Mouse (Mus musculus) heart, embryonic 10.5 days (tissue): ENCODE results near the gene Fam120b. TPM values are rescaled to one million over a fixed set of nuclear protein-coding genes. Genes with fewer than 3 reads are reported as not detected.

ENCODE experiments used
- DNase-seq: peaks from one replicate; pipeline ENCODE4 v3.0.0-alpha.2; 2017; ENCODE audit warnings: low spot score
- H3K27ac ChIP-seq: fragments of 300-500 bp; sonication (generic); 2 replicates; pipeline ENCODE4 v1.5.1; 2016; ENCODE audit warnings: mild to moderate bottlenecking
- H3K27me3 ChIP-seq: fragments of 300-500 bp; sonication (generic); 2 replicates; pipeline ENCODE4 v1.6.1; 2016; ENCODE audit warnings: mild to moderate bottlenecking; ENCODE audit not compliant: poor library complexity, insufficient read depth, severe bottlenecking
- H3K36me3 ChIP-seq: fragments of 300-500 bp; sonication (generic); 2 replicates; pipeline ENCODE4 v1.6.1; 2016; ENCODE audit warnings: mild to moderate bottlenecking, moderate library complexity
- H3K4me1 ChIP-seq: fragments of 300-500 bp; sonication (generic); 2 replicates; pipeline ENCODE4 v1.6.1; 2016; ENCODE audit warnings: mild to moderate bottlenecking
- H3K4me3 ChIP-seq: fragments of 300-500 bp; sonication (generic); 2 replicates; pipeline ENCODE4 v1.5.1; 2016; ENCODE audit warnings: mild to moderate bottlenecking, moderate library complexity
- H3K9me3 ChIP-seq: fragments of 300-500 bp; sonication (generic); 2 replicates; pipeline ENCODE4 v1.6.1; 2016; ENCODE audit warnings: mild to moderate bottlenecking, moderate library complexity
- WGBS: fragments of 180-500 bp; shearing (Covaris S2); methylation state at CpG from one replicate; pipeline ENCODE4 v1.1.7; 2016; 5-methylcytosine and 5-hydroxymethylcytosine counted together
- polyA plus RNA-seq: library from polyadenylated mRNA; unstranded; fragments of >200 nt; fragmentation: Nextera tagmentation; extraction: Ambion mirVana; gene quantifications from 2 replicates; pipeline ENCODE4 v1.2.1, GENCODE M21; 2016

Gene Fam120b
- polyA plus RNA-seq, 1 experiment from 2014 or later = 20.0 TPM

GRCm38 (mm10) chr17:15455203-15455602, 59.2 kb downstream of the Fam120b start:
- H3K36me3 ChIP-seq = 0 out of 2 replicates have a peak, but pooled peaks cover 3% of the 10 kb centered on the region
- WGBS = 72% methylated on average over 4 of the region's 4 CpGs
- no peaks in the 10 kb centered on the region for H3K9me3 ChIP-seq
- H3K27ac ChIP-seq = no peak overlapping the region
- H3K4me3 ChIP-seq = no peak overlapping the region
- no peaks in the 10 kb centered on the region for H3K27me3 ChIP-seq
- no peaks in the 10 kb centered on the region for H3K4me1 ChIP-seq
- no peak for DNase-seq

- DNase-seq = no peak
- H3K36me3 ChIP-seq = 0 out of 2 replicates have a peak, but pooled peaks cover 3% of the 10 kb centered on the region
- no peaks in the 10 kb centered on the region for H3K27me3 ChIP-seq
- H3K27ac ChIP-seq = no peak overlapping the region
- H3K4me1 ChIP-seq = peaks cover 1% of the 10 kb centered on the region
- no peak overlapping the region for H3K4me3 ChIP-seq
- 85% methylated on average over 2 of the region's 2 CpGs for WGBS
- no peaks in the 10 kb centered on the region for H3K9me3 ChIP-seq
Observed at GRCm38 (mm10) chr17:15456595-15456994, 60.6 kb downstream of the Fam120b start.

GRCm38 (mm10) chr17:15459761-15460160, 63.8 kb downstream of the Fam120b start:
- WGBS = 75% methylated on average over 4 of the region's 4 CpGs
- Histone ChIP-seq H3K27me3 (no peaks in the 10 kb centered on the region), H3K9me3 (no peaks in the 10 kb centered on the region), H3K27ac (no peak overlapping the region), H3K36me3 (0 out of 2 replicates have a peak, but pooled peaks cover 6% of the 10 kb centered on the region), H3K4me1 (peaks cover 10% of the 10 kb centered on the region), H3K4me3 (no peak overlapping the region)
- no peak for DNase-seq

- no peaks in the 10 kb centered on the region for H3K9me3 ChIP-seq
- peaks cover 10% of the 10 kb centered on the region; the same call in 1 of the 2 replicates for H3K36me3 ChIP-seq
- DNase-seq = no peak
- H3K27me3 ChIP-seq = no peaks in the 10 kb centered on the region
- peak overlapping the region; percentile 87 for H3K27ac ChIP-seq
- WGBS = 66% methylated on average over 6 of the region's 6 CpGs
- H3K4me3 ChIP-seq = no peak overlapping the region
- H3K4me1 ChIP-seq = peaks cover 10% of the 10 kb centered on the region
Observed at GRCm38 (mm10) chr17:15461921-15462495, 66.0 kb downstream of the Fam120b start.

GRCm38 (mm10) chr17:15467669-15468068, 71.7 kb downstream of the Fam120b start:
- Histone ChIP-seq H3K4me1 (peaks cover 2% of the 10 kb centered on the region), H3K27ac (no peak overlapping the region), H3K36me3 (peaks cover 39% of the 10 kb centered on the region), H3K9me3 (no peaks in the 10 kb centered on the region), H3K4me3 (no peak overlapping the region), H3K27me3 (no peaks in the 10 kb centered on the region)
- peak; percentile 83 for DNase-seq
- WGBS = 25% methylated on average over 5 of the region's 5 CpGs

- Histone ChIP-seq H3K4me3 (no peak overlapping the region), H3K27ac (no peak overlapping the region), H3K27me3 (no peaks in the 10 kb centered on the region), H3K36me3 (peaks cover 81% of the 10 kb centered on the region), H3K4me1 (no peaks in the 10 kb centered on the region), H3K9me3 (no peaks in the 10 kb centered on the region)
- no peak for DNase-seq
- 86% methylated on average over 4 of the region's 4 CpGs for WGBS
Observed at GRCm38 (mm10) chr17:15472671-15473070, 76.7 kb downstream of the Fam120b start.

Other genes with a start within 250 kb of the Fam120b start
- gene Dll1, start 19.3 kb upstream of the Fam120b start, polyA plus RNA-seq = 4.9 and 9.7 TPM in 2 replicates
- gene Psmb1, start 103.5 kb downstream of the Fam120b start, polyA plus RNA-seq = 257 and 267 TPM in 2 replicates
- gene Tbp, start 103.7 kb downstream of the Fam120b start, polyA plus RNA-seq = 34.4 and 45.1 TPM in 2 replicates
- gene Pdcd2, start 131.1 kb downstream of the Fam120b start, polyA plus RNA-seq = 29.5 and 46.6 TPM in 2 replicates
- gene Prdm9, start 168.2 kb downstream of the Fam120b start, polyA plus RNA-seq = 1.9 and 2.8 TPM in 2 replicates